1 mouse cellular context compared by ENCODE assay signal in the genomic region with DNA sequence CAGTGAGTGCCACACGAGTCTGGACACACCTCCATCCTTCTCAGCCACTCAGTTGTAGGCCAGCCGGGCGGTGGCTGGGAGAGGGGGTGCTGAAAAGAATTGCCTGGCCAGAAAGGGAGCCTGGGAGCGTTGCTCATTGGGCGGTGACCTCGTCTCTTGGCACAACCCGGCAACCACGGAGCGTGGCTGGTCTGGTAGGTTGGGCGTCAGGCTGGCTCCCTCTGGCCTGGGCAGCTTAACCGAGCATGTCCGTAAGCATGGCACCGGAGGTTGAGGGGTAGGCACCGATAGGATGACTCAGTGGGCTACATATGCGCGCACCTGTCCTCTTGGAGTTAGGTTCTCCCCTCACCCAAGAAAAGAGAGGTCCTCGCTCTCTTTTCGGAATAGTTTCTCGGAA.
TF ChIP-seq lines count a peak whose summit lies in the region.

No protein-coding gene starts in this region.

TF ChIP-seq in CH12.LX, 34 proteins besides CTCF, POLR2A, EP300 and RAD21:
- 0 out of 2 replicates have a peak, but pooled peaks have one; percentile 19 for TF ChIP-seq MEF2A (IDR thresholded peaks at IDR 0.05; ENCODE audit: borderline replicate concordance, low read depth, low read length)
- TF ChIP-seq TCF12 (IDR thresholded peaks at IDR 0.05; ENCODE audit: low read depth, low read length), result no peak
